Mouse (Mus musculus): ENCODE data around the gene Aimp1.

DNA sequence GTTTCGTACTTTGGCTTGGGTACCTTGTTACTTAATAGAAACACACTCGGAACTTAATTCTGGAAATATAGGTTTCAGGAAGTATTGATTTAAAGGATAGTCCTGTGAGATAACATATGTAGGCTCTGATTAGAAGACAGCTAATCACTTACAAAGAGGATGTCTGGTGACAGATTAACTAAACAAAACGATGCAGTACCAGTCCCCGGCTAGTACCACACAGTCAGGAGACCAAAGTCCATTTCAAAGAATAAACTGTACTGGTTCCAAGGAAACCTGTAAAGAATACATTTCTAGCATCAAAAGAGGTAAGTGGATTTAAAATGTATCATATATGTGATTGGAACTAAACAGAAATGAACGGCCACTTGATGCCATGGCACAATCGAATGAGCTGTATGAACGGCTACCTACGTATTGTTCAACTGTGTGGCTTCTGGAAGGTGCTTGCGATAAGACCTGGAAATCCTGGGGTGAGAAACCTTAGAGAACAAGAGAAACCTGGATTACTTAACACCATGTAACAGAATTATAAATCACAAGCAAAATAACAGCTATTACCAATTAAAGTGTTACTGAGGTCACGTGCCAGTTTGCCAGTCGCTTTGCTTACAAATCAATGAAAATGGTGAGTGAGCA, 54.5 kb downstream of the Aimp1 start, which contains the start of gene Gimd1:
- TF ChIP-seq CTCF (IDR thresholded peaks at IDR 0.05; ENCODE audit: low read depth): no peak
- TF ChIP-seq EP300 (IDR thresholded peaks at IDR 0.05; ENCODE audit: low read depth): no peak

Measured in heart, postnatal 0 days (tissue).